Mouse (Mus musculus) spleen, postnatal 10 days (tissue): ENCODE results near the gene Mlf1.

Source experiments
- DNase-seq, 2 experiments: peaks; one replicate each; pipeline ENCODE4 v3.0.0; 2021 to 2022; ENCODE audit warnings: low spot score in 2 of 2

Mlf1 gene

DNA sequence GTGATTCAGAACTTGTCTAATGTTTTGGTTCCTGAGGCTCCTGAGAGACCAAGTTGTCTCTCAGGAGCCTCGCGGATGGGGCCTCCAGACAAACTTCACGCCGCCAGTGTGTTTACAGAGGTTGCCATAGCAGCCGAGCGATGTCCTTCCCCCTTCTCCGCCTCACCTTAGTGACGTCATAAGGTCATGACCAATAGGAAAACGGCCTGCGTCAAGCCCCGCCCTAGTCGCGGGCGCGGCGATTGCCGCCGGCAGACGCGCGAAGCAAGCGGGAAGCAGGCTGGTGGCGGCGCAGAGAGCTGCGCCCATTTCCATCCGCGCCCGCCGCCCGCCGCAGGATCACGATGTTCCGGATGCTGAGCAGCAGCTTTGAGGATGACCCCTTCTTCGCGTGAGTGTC, at the start of gene Mlf1:
Mlf1 (plus strand) TSS at position 226 of the 400 bp plus-strand sequence.
- DNase-seq = peak; percentile 65 to 80

DNA sequence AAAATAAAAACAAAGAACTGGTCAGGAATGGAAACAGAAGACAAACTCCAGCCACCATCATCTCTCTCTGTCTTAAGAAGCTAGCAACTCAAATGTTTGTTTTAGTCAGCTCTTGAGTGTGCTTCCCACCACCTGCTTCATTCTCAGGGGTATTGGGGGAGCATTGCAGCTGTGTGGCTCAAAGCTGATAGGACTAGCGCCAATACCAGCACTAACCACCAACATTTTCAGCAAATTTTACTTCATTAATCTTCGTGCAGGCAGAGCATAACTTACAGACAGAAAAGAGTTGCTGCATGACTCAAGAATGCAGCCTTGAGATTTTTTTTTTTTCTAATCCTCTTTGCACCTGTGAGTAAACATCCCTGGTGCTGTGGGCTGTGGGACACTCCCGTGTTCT, 34.3 kb upstream of the Mlf1 start:
- DNase-seq = no peak

DNA sequence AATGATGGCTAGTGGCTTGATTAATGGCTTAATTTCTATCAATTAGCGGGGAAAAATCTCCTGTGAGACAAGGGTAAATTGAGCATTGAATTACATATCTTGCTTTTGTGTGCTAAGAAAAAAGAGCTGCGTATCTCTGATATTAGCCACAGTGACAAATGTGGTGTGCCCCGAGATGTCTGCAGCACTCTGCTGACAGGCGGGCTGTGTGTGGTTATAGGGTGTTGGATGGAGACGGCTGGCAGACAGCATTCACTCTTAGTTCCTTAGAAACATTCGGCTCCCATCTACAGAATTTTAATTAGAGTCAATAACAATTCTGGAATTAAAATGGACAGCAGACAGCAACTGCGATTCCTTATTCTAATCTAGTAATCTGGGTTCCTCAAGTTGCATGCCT, 33.0 kb upstream of the Mlf1 start:
- DNase-seq = no peak

DNA sequence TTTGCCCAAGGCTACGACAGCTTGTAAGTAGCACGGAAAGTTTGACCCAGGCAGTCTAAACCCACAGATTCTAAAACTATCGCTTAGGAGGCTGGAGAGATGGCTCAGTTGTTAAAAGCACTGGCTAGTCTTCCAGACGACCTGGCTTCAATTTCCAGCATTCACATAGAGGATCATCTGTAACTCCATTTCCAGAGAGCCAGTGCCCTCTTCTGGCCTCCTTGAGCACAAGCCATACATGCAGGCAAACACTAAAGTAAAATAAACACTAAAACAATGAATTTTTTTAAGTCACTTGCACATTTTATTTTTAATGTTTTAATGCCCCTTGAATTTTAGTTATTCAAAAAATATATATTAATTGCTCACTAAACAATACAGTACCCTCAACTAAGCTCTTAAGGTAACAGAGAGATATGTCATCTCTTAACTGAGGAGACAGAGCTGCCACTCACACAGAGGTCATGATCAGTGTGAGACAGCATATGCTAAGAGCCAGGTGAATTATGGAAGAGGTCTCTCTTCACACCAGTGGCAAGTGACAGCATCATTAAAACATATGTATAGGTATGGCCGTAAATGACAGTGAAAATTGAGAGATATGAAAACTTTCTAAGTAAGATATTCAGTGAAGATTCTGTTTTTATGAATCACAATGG, 30.8 kb upstream of the Mlf1 start:
- DNase-seq = no peak

DNA sequence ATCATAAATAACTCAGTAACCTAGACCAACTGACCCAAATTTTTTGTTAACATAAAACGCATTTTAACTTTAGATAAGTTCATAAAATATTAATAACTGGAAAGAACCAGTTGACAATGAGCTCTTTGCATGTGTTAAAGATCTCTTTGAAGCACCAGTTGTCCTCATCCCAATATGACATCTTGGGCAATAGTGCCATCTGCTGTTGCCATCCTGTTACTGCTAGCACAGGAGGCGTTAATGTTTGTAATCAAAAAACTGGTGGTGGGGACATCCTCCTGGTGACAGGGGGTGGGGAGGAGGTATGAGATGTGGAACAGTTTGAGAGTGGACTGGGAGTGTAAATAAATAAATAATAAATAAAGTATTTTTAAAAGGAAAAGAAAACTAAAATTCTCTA, 29.3 kb upstream of the Mlf1 start:
- peak; percentile 20 to 63 for DNase-seq

DNA sequence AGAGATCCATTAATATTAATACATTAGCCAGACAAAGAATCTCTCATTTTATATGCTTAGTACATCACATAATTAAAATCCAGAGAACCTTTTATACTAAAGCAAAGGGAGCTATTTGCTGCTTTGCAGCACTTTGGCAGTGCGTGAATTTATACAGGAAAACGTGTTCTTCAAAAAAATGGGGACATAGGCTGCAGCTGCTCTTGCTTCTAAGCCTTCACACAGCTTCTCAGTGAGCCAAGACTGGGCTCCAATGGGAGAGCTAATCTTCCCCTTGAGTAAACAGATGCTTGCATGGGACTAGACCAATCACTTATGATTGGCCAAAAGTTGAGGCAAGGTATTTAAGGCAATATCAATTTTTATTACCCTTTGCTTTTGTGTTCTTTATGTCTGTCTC, 27.2 kb upstream of the Mlf1 start:
- DNase-seq = no peak

DNA sequence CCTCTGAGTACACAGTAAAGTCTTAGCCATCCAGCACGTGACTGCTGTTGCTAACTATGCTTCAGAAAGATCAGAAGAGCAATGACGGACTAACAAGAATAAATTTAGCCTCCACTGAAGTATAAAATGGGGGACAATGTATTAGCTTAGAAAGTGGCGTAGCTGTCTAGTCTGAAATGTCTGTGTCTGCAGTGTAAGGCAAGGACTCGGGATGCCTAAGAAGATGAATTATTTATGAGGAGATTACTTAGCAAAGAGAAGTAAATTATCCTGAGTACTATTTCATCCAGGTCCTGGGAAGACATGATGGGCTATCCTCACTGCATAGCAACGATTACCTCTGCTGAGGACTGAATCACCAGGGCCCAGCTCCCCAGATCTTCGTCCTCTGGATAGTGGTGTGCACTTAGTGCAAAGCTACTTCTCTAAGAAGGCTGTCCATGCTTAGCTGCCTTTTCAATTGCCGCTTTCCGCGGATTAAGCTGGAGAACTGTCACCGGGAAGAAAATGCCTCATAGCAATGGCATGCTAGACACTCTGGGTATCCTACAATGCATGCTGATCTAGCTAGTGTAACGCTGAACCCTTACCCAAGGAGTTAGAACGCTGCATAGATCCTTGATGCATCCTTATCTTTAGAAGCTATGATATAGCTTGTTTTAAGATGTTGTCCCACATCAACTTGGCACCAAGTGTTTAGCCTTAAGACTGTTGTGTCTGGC, 22.3 kb upstream of the Mlf1 start:
- no peak for DNase-seq

DNA sequence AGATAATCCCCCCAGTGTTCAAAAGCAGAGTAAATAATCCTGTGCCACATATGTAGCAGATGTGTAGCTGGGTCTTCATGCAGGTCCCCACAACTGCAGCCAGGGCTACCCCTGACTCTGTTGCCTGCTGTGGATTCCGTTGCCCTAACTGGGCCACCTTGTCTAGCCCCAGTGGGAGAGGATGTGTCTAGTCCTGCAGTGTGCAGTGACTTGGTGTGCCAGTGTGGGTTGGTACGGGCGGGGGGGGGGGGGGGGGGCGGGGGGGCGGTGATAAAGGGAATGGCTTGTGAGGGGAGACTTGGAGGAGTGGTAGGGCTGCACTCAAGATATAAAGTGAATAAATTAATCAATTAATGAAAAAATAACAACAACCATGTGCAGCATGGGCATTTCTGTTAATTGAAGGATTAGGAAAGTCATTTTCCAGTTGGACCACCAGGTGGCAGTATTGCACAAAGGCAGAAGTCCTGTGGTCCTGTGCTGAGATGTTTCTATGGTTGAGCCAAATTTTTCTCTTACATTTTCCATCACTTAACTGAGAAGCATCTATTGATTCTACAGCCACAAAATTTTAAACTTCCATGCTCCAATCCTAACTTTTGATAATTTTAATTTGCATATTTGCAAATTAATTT, 21.7 kb upstream of the Mlf1 start:
- peak in 1 of 2 experiments; percentile 68 for DNase-seq

DNA sequence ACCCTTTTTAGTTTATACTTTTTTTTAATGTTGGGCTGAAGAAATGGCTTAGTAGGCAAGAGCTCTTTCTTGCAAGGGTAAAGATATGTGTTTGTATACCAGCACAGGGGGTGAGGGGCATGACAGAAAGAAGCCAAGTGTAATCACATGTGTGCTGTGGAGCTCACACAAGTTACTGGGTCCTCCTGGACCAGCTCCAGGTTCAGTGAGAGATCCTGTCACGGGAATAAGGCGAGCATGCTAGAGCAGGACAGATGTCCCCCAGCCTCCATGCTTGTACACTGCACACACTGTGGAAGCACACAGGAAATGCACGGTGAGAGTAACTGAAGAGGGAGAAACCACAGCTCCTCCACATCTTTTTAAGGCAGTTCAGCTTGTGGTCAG, 21.1 kb upstream of the Mlf1 start:
- DNase-seq = no peak

DNA sequence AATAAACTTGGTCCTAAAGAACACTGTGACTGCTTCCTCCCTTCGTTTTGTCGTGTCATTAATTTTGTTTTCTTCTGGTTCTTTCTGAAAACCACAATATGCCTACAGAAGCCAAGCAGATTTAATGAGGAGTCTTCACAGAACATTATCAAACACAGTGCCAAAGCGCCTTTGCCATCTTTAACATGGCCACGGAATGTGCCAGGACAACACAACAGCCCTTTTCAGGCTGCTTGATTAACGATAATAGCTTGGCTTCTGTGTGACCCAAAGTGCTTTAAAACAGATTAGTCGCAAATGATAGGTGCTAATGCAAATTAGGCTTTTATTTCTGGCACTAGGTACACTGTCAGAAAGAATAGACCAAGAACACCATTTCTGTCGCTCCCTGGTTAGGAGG, 15.5 kb upstream of the Mlf1 start:
- no peak for DNase-seq

DNA sequence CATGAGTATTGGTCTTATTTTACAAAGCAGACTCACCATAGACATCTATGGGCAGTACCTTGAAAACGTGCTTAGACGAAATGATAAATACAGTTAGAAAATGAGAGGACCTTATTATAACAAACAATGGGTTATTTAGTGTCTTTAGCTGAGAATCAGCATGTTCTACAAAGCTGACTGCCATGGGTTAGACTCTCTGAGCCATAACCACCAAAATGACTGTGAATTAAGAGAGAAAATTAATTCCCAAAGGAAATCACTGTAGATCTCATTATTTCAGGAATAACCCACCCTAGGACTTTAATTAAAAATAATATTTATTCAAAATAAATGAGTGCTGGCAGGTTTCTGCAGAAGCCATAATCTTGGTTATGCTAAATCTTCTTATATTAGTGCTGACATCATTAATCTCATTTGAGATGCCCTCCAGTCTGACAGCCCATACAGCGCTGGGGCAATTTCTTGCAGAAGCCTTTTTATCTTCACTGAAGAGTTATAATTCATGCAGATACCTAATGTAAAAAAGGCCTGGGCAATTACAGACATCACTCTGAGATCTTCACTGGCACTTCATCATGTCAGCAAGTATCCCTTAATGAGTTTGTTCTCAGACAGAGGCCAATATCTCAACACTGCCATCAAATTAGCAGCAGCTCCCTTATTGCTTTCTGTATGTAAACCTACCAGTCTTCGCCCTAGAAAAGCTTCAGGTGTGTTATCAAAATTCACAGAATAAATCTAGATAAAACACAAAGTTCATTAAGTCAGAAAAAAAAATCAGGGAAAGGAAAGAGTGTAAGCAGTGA, 7.6 kb upstream of the Mlf1 start:
- no peak for DNase-seq

DNA sequence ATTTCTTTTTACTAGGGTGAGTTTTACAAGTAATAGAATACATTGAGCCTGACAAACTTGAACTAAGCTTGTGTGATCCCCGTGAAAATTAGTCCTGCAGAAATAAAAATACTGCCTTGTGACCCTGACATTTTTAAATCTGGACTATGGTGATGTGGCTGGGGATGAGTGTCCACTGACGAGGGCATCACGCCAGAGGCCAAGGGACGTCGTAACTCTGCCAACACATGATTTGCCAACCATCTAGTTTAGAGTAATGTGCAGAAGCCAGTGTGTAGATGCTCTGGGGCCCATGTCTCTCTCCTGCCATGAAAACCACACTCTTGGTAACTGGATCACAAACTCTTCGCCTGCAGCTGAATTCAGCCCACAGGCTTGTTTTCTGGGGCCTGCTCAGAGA, 6.4 kb upstream of the Mlf1 start:
- no peak for DNase-seq

DNA sequence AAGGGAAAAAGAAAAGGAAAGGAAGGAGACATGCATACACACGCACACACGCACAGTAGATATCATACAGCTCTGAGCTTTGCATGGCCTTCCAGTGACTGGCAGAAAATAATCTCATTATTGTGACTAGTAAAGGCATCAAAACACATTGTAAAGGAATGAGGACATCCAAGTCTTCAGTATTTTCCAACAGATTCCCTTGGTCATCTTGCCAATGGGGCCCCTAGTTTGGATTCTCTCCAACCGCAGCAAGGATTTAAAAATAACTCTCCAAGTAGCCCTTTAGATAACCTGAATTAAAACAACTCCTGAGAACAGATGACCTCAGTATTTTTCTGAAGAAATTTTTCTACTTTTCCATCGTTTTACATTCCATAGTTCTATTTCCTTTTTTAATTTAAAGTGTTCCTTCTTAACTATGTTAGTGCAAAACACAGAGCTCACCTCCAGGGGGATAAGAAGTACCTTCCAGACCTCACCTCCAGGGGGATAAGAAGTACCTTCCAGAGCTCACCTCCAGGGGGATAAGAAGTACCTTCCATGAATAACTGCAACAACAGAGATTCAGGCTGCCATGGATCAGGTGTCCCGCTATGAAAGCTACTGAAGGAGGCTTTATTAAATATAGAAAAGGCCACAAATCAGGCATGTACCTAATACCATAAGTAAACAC, 4.4 kb upstream of the Mlf1 start:
- DNase-seq = no peak

DNA sequence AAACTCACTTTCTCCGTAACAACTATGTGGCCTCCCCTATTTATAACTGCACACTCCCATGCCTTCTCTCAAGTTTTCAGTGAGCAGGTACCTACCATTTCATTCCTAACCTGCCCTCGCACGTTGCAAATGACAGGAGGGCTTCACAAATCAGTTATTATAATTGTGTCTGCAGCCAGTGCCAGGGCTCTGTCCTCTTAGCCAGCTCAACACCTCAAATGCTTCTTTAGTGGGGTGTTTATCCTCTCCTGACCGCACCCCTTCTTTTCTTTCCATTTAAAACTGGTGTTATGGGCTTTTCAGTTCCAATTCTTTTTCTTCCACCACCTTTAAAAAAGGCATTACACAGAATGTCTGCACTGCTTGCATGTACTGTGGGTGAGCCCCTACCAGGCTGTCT, 1.7 kb upstream of the Mlf1 start:
- DNase-seq = no peak

DNA sequence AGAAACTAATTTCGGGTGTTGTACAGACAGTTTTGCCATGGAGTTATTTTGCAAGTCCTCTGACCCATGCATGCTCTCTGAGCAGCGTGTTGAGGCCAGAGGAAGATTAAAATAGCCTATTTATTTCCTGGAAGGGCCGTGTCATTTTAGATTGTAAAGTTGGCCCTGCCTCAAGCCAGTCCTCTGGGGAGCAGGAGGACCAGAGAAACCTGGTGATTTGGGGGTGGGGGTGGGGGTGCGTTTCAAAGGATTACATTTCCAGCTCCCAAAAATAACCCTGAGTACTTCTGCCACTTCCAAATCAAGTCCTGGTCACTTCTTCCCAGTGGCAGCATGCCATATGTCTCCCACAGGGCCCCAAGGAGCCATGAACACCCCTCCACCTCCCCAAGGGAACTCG, 1.1 kb upstream of the Mlf1 start:
- DNase-seq = no peak

DNA sequence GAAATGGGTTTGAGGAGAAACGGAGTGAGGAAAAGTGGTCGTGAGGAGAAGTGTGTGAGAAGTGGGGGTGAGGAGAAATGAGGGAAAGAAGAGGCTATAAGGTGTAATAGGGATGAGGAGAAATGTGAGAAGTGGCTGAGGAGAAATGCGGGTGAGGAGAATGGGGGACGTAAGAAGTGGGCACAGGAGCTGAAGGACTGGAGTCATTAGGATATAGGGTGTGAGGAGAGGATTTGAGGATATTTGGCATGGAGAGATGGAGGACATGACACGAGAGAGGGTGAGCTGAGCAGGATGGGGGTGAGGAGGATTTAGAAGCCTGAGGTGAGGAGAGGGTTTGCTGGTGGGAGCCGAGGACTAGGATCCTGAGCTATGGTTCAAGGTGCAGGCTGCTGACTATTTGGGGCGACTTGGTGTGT, 472 bp downstream of the Mlf1 start:
- DNase-seq = no peak

DNA sequence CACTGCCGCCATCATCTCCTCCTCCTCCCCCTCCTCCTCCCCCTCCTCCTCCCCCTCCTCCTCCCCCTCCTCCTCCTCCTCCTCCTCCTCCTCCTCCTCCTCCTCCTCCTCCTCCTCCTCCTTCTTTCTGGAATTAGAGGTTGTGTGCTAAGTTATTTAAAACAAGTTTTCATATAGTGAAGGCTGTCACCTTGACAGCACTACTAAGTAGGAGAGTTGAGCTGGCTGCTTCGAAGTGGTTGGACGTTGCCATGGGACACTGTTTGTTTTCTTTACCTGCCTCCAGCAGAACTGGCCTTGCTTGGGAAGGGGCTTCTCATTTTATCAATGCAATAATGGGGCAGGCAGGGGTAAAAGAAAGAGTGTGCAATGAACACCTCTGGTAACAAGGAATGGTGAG, 1.2 kb downstream of the Mlf1 start, which contains the start of gene Gm17402:
Gm17402 (minus strand) TSS at position 101 of the 400 bp plus-strand sequence.
- no peak for DNase-seq

DNA sequence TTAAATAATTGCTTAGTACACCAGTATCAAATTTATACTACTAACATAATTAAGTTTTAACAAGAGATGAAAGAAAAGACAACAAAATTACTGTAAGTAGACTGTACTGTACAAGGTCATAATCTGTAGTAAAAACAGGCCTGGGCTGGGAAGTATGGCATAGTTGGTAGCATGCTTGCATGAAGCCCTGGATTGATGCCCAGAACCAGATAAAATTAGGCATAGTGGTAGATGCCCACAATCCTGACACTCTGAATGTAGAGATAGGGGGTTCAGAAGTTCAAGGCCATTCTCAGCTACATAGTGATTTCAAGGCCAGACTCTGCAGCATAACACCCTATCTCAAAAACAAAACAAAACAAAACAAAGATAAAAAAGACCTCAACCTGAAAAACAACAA, 4.3 kb downstream of the Mlf1 start:
- no peak for DNase-seq

DNA sequence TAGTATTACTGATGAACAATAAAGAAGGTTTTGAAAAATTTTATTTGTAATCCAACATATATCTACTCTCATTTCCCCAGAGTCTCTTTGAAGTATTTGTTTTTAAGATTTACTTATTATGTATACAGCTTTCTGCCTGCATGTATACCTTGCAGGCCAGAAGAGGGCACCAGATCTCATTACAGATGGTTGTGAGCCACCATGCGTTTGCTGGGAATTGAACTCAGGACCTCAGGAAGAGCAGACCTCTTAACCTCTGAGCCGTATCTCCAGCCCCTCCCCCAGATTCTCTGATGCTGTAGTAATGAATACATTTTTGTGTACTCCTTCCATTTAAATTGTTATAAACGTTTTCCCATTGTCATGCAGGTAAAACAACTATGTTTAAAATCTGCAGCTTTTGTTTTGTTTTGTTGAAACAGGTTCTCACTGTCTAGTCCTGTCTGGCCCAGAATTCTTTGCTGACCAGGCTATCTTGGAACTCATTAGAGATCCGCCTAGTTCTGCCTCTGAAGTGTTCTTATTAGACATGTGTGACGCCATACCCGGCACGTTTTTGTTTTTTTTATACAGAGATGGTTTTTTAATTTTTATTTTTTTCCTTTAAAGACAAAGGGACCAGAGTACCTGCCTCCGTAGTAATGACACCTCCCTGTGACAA, 55.6 kb downstream of the Mlf1 start:
- DNase-seq = no peak

DNA sequence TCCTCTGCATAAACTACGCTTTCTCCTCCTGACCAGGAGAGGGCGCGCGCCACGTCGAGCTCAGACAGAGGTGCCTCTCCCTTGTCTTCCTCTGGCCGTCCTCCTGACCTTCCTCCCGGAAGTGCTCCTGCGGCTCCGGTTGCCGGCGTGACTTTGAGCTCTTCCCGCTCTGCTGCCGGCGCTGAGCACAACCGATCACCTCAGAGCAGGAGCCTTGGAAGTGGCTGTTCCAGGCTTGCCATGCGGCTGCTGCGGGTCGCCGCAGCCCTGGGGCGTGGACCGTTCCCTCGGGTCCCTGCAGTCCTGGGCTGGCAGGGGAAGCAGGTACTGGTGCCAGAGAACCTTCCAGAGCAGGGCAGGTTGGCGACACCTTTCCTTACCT, 56.1 kb downstream of the Mlf1 start, which contains the start of gene Gfm1:
Gfm1 (plus strand) TSS at position 98 of the 382 bp plus-strand sequence.
- DNase-seq = peak; percentile 78 to 91

DNA sequence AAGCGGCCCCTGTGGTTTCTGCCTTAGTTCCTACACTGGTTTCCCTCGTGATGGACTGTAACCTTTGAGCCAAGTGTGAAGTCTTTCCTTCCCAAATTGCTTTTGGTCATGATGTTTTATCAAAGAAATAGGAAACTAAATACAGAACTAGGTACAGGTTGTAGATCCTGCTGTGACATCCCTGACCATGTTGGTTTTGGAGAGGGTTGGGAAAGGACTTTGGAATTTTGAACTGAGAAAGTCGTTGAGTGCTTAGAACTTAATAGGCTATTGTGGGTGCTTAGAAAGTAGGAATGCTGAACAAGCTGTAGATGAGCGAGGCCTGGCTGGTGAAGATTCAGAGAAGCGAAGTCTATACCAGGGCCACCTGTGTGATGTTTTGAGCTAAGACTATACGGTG, 60.1 kb downstream of the Mlf1 start:
- no peak for DNase-seq
